Mouse (Mus musculus) bone marrow, adult 2 months (tissue): Measurements from ENCODE around the gene Rspry1.

Experiments
- CTCF ChIP-seq: fragments of 200-500 bp; IDR thresholded peaks from 2 replicates; pipeline ENCODE4 v1.5.1; 2011; ENCODE audit warnings: low read length, control low read depth; ENCODE audit not compliant: control insufficient read depth, insufficient read depth
- POLR2A ChIP-seq: fragments of 200-500 bp; IDR thresholded peaks from 2 replicates; pipeline ENCODE4 v1.6.1; 2011; ENCODE audit warnings: low read depth, mild to moderate bottlenecking, control low read depth, low read length, borderline replicate concordance; ENCODE audit not compliant: control insufficient read depth

GRCm38 (mm10) chr8:94566446-94567158 lies 35.1 kb upstream of the Rspry1 start:
- no peak for TF ChIP-seq POLR2A
- TF ChIP-seq CTCF = no peak
